Mouse (Mus musculus) left cerebral cortex, adult 18-20 months (tissue): Measurements from ENCODE around the gene Nfkbiz. TPM values are rescaled to one million over a fixed set of nuclear protein-coding genes. Genes with fewer than 3 reads are reported as not detected.
"Not testable (repeated sequence)": the region's sequence is repeated elsewhere in the genome, so short reads cannot be mapped to it uniquely, and the experiment has no call there.

Source experiments
- DNase-seq, 2 experiments: peaks; one replicate each; pipeline ENCODE4 v3.0.0; 2021 to 2022; ENCODE audit warnings: low spot score in 2 of 2, mixed read lengths in 1 of 2
- long read RNA-seq, 2 experiments: library from polyadenylated mRNA; stranded (forward); transcript quantifications; one replicate each; pipeline ENCODE4 v2.0.0; 2021
- total RNA-seq, 2 experiments: library from RNA; stranded (reverse); gene quantifications; 2 replicates each; pipeline ENCODE4 v1.2.3; 2021

Gene Nfkbiz
- 1 to 10 TPM; 4.4 to 5.2 TPM for total RNA-seq
- long read RNA-seq, experiment 1, partial matches to known transcripts, result 0 of 1 reads
- long read RNA-seq, experiment 1, other reads (novel, unspliced or antisense), result 0 of 1 reads
- long read RNA-seq, experiment 2, partial matches to known transcripts, result 1 of 2 reads
- long read RNA-seq, experiment 2, other reads (novel, unspliced or antisense), result 0 of 2 reads

GRCm38 (mm10) chr16:55838510-55839474 is at the start of gene Nfkbiz:
Nfkbiz (minus strand) TSS chr16:55838899.
- peak; percentile 70 to 77 for DNase-seq

GRCm38 (mm10) chr16:55887814-55888583 is 49.3 kb upstream of the Nfkbiz start:
- DNase-seq, result no peak

GRCm38 (mm10) chr16:55884246-55884645 is 45.5 kb upstream of the Nfkbiz start:
- DNase-seq, result no peak

- DNase-seq, result no peak
Observed at GRCm38 (mm10) chr16:55876025-55876424, 37.3 kb upstream of the Nfkbiz start.

GRCm38 (mm10) chr16:55863832-55864231 is 25.1 kb upstream of the Nfkbiz start:
- no peak for DNase-seq

GRCm38 (mm10) chr16:55863149-55863815 is 24.6 kb upstream of the Nfkbiz start:
- peak; percentile 61 to 69 for DNase-seq

GRCm38 (mm10) chr16:55861104-55861503 is 22.4 kb upstream of the Nfkbiz start:
- peak; percentile 16 to 28 for DNase-seq

GRCm38 (mm10) chr16:55859421-55859820 is 20.7 kb upstream of the Nfkbiz start:
- DNase-seq, result not testable (repeated sequence)

- peak; percentile 73 to 77 for DNase-seq
Observed at GRCm38 (mm10) chr16:55858465-55858864, 19.8 kb upstream of the Nfkbiz start.

GRCm38 (mm10) chr16:55852943-55853727 is 14.4 kb upstream of the Nfkbiz start:
- DNase-seq, result peak; percentile 75 to 84

GRCm38 (mm10) chr16:55852515-55852914 is 13.8 kb upstream of the Nfkbiz start:
- no peak for DNase-seq

GRCm38 (mm10) chr16:55850485-55850884 is 11.8 kb upstream of the Nfkbiz start:
- no peak for DNase-seq

- no peak for DNase-seq
Observed at GRCm38 (mm10) chr16:55847679-55848078, 9.0 kb upstream of the Nfkbiz start.

- DNase-seq, result no peak
Observed at GRCm38 (mm10) chr16:55844847-55845246, 6.1 kb upstream of the Nfkbiz start.

GRCm38 (mm10) chr16:55843919-55844318 is 5.2 kb upstream of the Nfkbiz start:
- DNase-seq, result no peak

- no peak for DNase-seq
Observed at GRCm38 (mm10) chr16:55843134-55843533, 4.4 kb upstream of the Nfkbiz start.

- no peak for DNase-seq
Observed at GRCm38 (mm10) chr16:55841506-55841905, 2.8 kb upstream of the Nfkbiz start.

- no peak for DNase-seq
Observed at GRCm38 (mm10) chr16:55838129-55838509, 580 bp downstream of the Nfkbiz start.

GRCm38 (mm10) chr16:55837653-55838052 is 1.0 kb downstream of the Nfkbiz start:
- not testable (repeated sequence) for DNase-seq

GRCm38 (mm10) chr16:55837168-55837567 is 1.5 kb downstream of the Nfkbiz start:
- no peak for DNase-seq
